Mouse (Mus musculus): ENCODE measurements around the gene Stpg4. TPM values are rescaled to one million over a fixed set of nuclear protein-coding genes. Genes with fewer than 3 reads are reported as not detected.

Gene Stpg4
- polyA plus RNA-seq, 1 experiment: not detected

GRCm38 (mm10) chr17:87470797-87471196 is 43.3 kb upstream of the Stpg4 start:
- 0 out of 2 replicates have a peak, but pooled peaks cover 5% of the 10 kb centered on the region for H3K4me1 ChIP-seq (ENCODE audit: control insufficient read depth, insufficient read depth, low read length)
- no peak overlapping the region for H3K27ac ChIP-seq (ENCODE audit: insufficient read depth, low read depth, low read length)
- H3K36me3 ChIP-seq (ENCODE audit: control insufficient read depth, insufficient read depth, low read length): no peaks in the 10 kb centered on the region
- WGBS: 81% methylated on average over 8 of the region's 8 CpGs
- TF ChIP-seq CTCF (conservative IDR thresholded peaks at IDR 0.05; ENCODE audit: insufficient read depth, insufficient read length, low read depth, low read length): no peak
- TF ChIP-seq POLR2A (IDR thresholded peaks at IDR 0.05; ENCODE audit: low read depth, low read length): no peak
- no peak overlapping the region for H3K4me3 ChIP-seq (ENCODE audit: insufficient read depth, low read depth, low read length)
- DNase-seq: no peak
- no peaks in the 10 kb centered on the region for H3K27me3 ChIP-seq (replicated peaks; ENCODE audit: control insufficient read depth, insufficient read depth, low read length)

GRCm38 (mm10) chr17:87470282-87470681 is 42.7 kb upstream of the Stpg4 start:
- Histone ChIP-seq H3K27me3 (replicated peaks; ENCODE audit: control insufficient read depth, insufficient read depth, low read length) (no peaks in the 10 kb centered on the region), H3K4me1 (ENCODE audit: control insufficient read depth, insufficient read depth, low read length) (0 out of 2 replicates have a peak, but pooled peaks cover 5% of the 10 kb centered on the region), H3K27ac (ENCODE audit: insufficient read depth, low read depth, low read length) (no peak overlapping the region), H3K4me3 (ENCODE audit: insufficient read depth, low read depth, low read length) (no peak overlapping the region), H3K36me3 (ENCODE audit: control insufficient read depth, insufficient read depth, low read length) (no peaks in the 10 kb centered on the region)
- DNase-seq: no peak
- 85% methylated on average over 8 of the region's 8 CpGs for WGBS
- TF ChIP-seq POLR2A (IDR thresholded peaks at IDR 0.05; ENCODE audit: low read depth, low read length) (no peak), CTCF (conservative IDR thresholded peaks at IDR 0.05; ENCODE audit: insufficient read depth, insufficient read length, low read depth, low read length) (no peak)

- no peak for DNase-seq
- Histone ChIP-seq H3K36me3 (ENCODE audit: control insufficient read depth, insufficient read depth, low read length) (no peaks in the 10 kb centered on the region), H3K4me1 (ENCODE audit: control insufficient read depth, insufficient read depth, low read length) (0 out of 2 replicates have a peak, but pooled peaks cover 5% of the 10 kb centered on the region), H3K27me3 (replicated peaks; ENCODE audit: control insufficient read depth, insufficient read depth, low read length) (no peaks in the 10 kb centered on the region), H3K4me3 (ENCODE audit: insufficient read depth, low read depth, low read length) (no peak overlapping the region), H3K27ac (ENCODE audit: insufficient read depth, low read depth, low read length) (no peak overlapping the region)
- TF ChIP-seq POLR2A (IDR thresholded peaks at IDR 0.05; ENCODE audit: low read depth, low read length) (no peak), CTCF (conservative IDR thresholded peaks at IDR 0.05; ENCODE audit: insufficient read depth, insufficient read length, low read depth, low read length) (no peak)
- WGBS: 89% methylated on average over 8 of the region's 8 CpGs
Measured at GRCm38 (mm10) chr17:87469428-87469827, 41.9 kb upstream of the Stpg4 start.

- Histone ChIP-seq H3K4me3 (ENCODE audit: insufficient read depth, low read depth, low read length) (no peak overlapping the region), H3K36me3 (ENCODE audit: control insufficient read depth, insufficient read depth, low read length) (no peaks in the 10 kb centered on the region), H3K4me1 (ENCODE audit: control insufficient read depth, insufficient read depth, low read length) (0 out of 2 replicates have a peak, but pooled peaks cover under 1% of the 10 kb centered on the region), H3K27me3 (replicated peaks; ENCODE audit: control insufficient read depth, insufficient read depth, low read length) (no peaks in the 10 kb centered on the region), H3K27ac (ENCODE audit: insufficient read depth, low read depth, low read length) (no peak overlapping the region)
- 71% methylated on average over 5 of the region's 5 CpGs for WGBS
- DNase-seq: no peak
- no peak for TF ChIP-seq POLR2A (IDR thresholded peaks at IDR 0.05; ENCODE audit: low read depth, low read length)
- TF ChIP-seq CTCF (conservative IDR thresholded peaks at IDR 0.05; ENCODE audit: insufficient read depth, insufficient read length, low read depth, low read length): no peak
Measured at GRCm38 (mm10) chr17:87468616-87469015, 41.1 kb upstream of the Stpg4 start.

- Histone ChIP-seq H3K36me3 (ENCODE audit: control insufficient read depth, insufficient read depth, low read length) (no peaks in the 10 kb centered on the region), H3K27me3 (replicated peaks; ENCODE audit: control insufficient read depth, insufficient read depth, low read length) (no peaks in the 10 kb centered on the region), H3K4me1 (ENCODE audit: control insufficient read depth, insufficient read depth, low read length) (peaks cover 11% of the 10 kb centered on the region), H3K27ac (ENCODE audit: insufficient read depth, low read depth, low read length) (no peak overlapping the region), H3K4me3 (ENCODE audit: insufficient read depth, low read depth, low read length) (no peak overlapping the region)
- DNase-seq: no peak
- WGBS: 58% methylated on average over 3 of the region's 3 CpGs
- TF ChIP-seq CTCF (conservative IDR thresholded peaks at IDR 0.05; ENCODE audit: insufficient read depth, insufficient read length, low read depth, low read length): 0 out of 2 replicates have a peak, but pooled peaks have one; percentile 24
- no peak for TF ChIP-seq POLR2A (IDR thresholded peaks at IDR 0.05; ENCODE audit: low read depth, low read length)
Measured at GRCm38 (mm10) chr17:87461499-87461896, 34.0 kb upstream of the Stpg4 start.

GRCm38 (mm10) chr17:87460669-87461498 is 33.3 kb upstream of the Stpg4 start:
- Histone ChIP-seq H3K27ac (ENCODE audit: insufficient read depth, low read depth, low read length) (no peak overlapping the region), H3K4me1 (ENCODE audit: control insufficient read depth, insufficient read depth, low read length) (peaks cover 11% of the 10 kb centered on the region), H3K36me3 (ENCODE audit: control insufficient read depth, insufficient read depth, low read length) (no peaks in the 10 kb centered on the region), H3K27me3 (replicated peaks; ENCODE audit: control insufficient read depth, insufficient read depth, low read length) (no peaks in the 10 kb centered on the region), H3K4me3 (ENCODE audit: insufficient read depth, low read depth, low read length) (no peak overlapping the region)
- TF ChIP-seq CTCF (conservative IDR thresholded peaks at IDR 0.05; ENCODE audit: insufficient read depth, insufficient read length, low read depth, low read length) (no peak), POLR2A (IDR thresholded peaks at IDR 0.05; ENCODE audit: low read depth, low read length) (no peak)
- WGBS: 28% methylated on average over 17 of the region's 17 CpGs
- DNase-seq: peak; percentile 56

Measured in kidney, adult 2 months (tissue).